Mouse (Mus musculus): ENCODE measurements at regions not wholly inside any gene's neighbourhood (a gene's known extent, or its start where the extent isn't known, plus 50 kb on each side); places are given as distances from the start of the nearest gene placed in this dataset.

DNA sequence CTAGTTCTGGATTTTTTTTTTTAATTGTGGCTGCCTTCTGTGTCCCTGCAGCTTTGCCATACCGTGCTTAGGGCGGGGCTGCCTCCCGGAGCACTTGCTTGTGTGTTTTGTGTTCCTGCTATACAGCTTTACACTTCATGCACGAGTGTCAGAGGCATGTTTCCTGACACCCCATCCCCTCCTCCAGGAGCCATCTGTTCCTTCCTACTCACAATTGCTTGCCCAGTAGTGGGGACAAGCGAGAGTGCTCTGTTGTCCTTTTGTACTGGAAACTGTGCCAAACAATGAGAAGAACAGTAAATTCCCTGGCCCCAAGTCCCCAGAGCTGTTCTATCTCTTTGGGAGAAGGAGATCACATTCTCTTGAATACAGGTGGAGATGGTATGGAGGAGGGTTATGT lies 53.5 kb downstream of the Csf2 start:
- TF ChIP-seq CTCF (IDR thresholded peaks at IDR 0.05) (no peak), EP300 (IDR thresholded peaks at IDR 0.05) (no peak)
- Histone ChIP-seq H3K9me3 (ENCODE audit: low read length) (no peaks in the 10 kb centered on the region), H3K27me3 (replicated peaks; ENCODE audit: insufficient read depth, low read length) (no peaks in the 10 kb centered on the region), H3K36me3 (ENCODE audit: insufficient read depth, low read length) (no peaks in the 10 kb centered on the region), H3K27ac (ENCODE audit: low read length) (no peak overlapping the region), H3K4me3 (ENCODE audit: low read depth, low read length) (no peak overlapping the region), H3K4me1 (ENCODE audit: insufficient read depth, low read depth, low read length) (no peaks in the 10 kb centered on the region), H3K4me2 (replicated peaks; ENCODE audit: low read depth, low read length) (no peak overlapping the region), H3K9ac (replicated peaks; ENCODE audit: low read depth) (no peak overlapping the region)
- ATAC-seq (no peak), DNase-seq (ENCODE audit: low spot score) (no peak)
- 35% methylated on average over 5 of the region's 5 CpGs for WGBS

DNA sequence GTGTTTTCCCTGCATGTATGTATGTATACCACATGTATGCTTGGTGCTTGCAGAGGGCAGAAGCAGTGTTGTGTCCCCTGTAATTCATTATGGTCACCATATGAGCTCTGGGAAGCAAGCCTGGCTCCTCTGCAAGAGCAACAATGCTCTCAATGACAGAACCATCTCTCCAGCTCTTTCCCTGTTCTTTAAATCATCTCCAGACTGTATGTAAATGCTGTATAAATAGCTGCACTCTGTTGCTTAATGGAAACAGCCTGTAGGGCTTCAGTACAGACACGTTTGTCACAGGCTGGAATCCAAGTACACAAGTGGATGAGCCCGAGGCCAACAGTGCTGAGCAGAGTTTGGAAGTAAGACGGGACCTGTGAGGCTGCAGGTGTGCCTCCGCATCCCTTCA lies 54.7 kb downstream of the Csf2 start:
- Histone ChIP-seq H3K4me2 (replicated peaks; ENCODE audit: low read depth, low read length) (no peak overlapping the region), H3K27me3 (replicated peaks; ENCODE audit: insufficient read depth, low read length) (no peaks in the 10 kb centered on the region), H3K9me3 (ENCODE audit: low read length) (no peaks in the 10 kb centered on the region), H3K27ac (ENCODE audit: low read length) (no peak overlapping the region), H3K4me1 (ENCODE audit: insufficient read depth, low read depth, low read length) (no peaks in the 10 kb centered on the region), H3K9ac (replicated peaks; ENCODE audit: low read depth) (no peak overlapping the region), H3K36me3 (ENCODE audit: insufficient read depth, low read length) (no peaks in the 10 kb centered on the region), H3K4me3 (ENCODE audit: low read depth, low read length) (no peak overlapping the region)
- ATAC-seq, result no peak
- TF ChIP-seq CTCF (IDR thresholded peaks at IDR 0.05) (no peak), EP300 (IDR thresholded peaks at IDR 0.05) (no peak)
- DNase-seq (ENCODE audit: low spot score), result no peak
- 64% methylated on average over 4 of the region's 4 CpGs for WGBS

DNA sequence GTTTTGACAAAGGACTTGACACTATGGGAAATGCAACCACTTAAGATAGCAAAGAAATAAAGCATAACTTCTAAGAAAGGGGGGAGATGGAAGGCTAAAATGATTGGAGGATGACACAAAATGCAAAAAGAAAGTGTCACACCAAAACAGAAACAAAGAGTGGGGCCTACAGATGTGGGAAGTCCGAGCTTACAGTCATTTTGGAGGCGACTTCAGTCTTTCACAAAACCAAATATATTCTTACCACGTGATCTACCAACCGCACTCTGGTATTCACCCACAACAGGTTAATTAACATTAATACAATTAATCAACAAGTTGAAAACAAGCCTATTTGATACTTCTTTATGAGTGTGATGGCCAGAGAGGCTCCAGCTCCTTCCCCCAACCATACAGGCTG lies 57.2 kb downstream of the Csf2 start:
- no peaks in the 10 kb centered on the region for H3K9me3 ChIP-seq (ENCODE audit: low read length)
- no peak overlapping the region for H3K4me3 ChIP-seq (ENCODE audit: low read depth, low read length)
- whole genome bisulfite sequencing, result 88% methylated on average over 4 of the region's 4 CpGs
- no peak overlapping the region for H3K9ac ChIP-seq (replicated peaks; ENCODE audit: low read depth)
- H3K4me1 ChIP-seq (ENCODE audit: insufficient read depth, low read depth, low read length), result no peaks in the 10 kb centered on the region
- no peak for TF ChIP-seq CTCF (IDR thresholded peaks at IDR 0.05)
- TF ChIP-seq EP300 (IDR thresholded peaks at IDR 0.05), result no peak
- no peak overlapping the region for H3K4me2 ChIP-seq (replicated peaks; ENCODE audit: low read depth, low read length)
- ATAC-seq (no peak), DNase-seq (ENCODE audit: low spot score) (no peak)
- no peak overlapping the region for H3K27ac ChIP-seq (ENCODE audit: low read length)
- no peaks in the 10 kb centered on the region for H3K27me3 ChIP-seq (replicated peaks; ENCODE audit: insufficient read depth, low read length)
- H3K36me3 ChIP-seq (ENCODE audit: insufficient read depth, low read length), result no peaks in the 10 kb centered on the region

DNA sequence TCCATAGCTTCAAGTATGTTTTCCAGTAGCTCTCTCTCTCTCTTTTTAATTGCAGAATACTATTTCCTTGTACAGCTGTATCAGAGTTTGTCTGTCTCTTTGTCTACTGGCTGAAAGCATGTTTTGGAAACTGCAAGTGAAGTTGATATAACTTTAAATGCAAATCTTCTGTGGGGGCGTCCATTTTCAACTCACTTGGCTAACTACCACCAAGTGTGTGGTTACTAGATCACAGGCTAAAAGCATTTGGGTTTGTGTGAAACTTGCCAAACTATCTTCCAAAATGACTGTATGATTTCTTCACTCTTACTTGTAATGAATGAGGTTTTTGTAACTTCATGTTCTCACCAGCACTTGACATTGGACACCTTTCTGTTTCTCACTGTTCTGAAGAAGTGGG lies 61.6 kb downstream of the Csf2 start:
- H3K36me3 ChIP-seq (ENCODE audit: insufficient read depth, low read length), result no peaks in the 10 kb centered on the region
- no peak overlapping the region for H3K4me2 ChIP-seq (replicated peaks; ENCODE audit: low read depth, low read length)
- TF ChIP-seq CTCF (IDR thresholded peaks at IDR 0.05) (no peak), EP300 (IDR thresholded peaks at IDR 0.05) (no peak)
- ATAC-seq, result no peak
- H3K9ac ChIP-seq (replicated peaks; ENCODE audit: low read depth), result no peak overlapping the region
- no peaks in the 10 kb centered on the region for H3K9me3 ChIP-seq (ENCODE audit: low read length)
- no peak overlapping the region for H3K27ac ChIP-seq (ENCODE audit: low read length)
- H3K4me3 ChIP-seq (ENCODE audit: low read depth, low read length), result no peak overlapping the region
- 71% methylated on average over 1 of the region's 1 CpGs for WGBS
- no peaks in the 10 kb centered on the region for H3K4me1 ChIP-seq (ENCODE audit: insufficient read depth, low read depth, low read length)
- no peaks in the 10 kb centered on the region for H3K27me3 ChIP-seq (replicated peaks; ENCODE audit: insufficient read depth, low read length)
- no peak for DNase-seq (ENCODE audit: low spot score)

DNA sequence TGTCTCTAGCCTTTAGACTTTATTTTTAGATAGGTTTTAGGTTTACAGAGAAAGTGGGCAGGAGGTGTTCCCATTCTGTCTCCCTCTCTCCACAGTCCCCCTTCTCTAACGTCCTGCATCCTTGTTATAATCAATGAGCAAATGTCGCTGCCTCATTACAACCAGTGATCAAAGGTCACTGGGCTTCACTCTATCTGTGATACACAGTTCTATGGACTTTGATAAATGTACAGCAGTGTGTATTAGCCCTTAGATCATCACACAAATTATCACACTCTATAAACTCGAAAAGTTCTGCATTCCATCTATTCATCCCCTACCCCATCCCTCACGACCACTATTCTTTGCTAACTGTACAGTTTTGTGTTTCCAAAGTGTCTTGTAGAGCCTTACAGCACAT lies 62.1 kb downstream of the Csf2 start:
- DNase-seq (ENCODE audit: low spot score) (no peak), ATAC-seq (no peak)
- 62% methylated on average over 4 of the region's 4 CpGs for WGBS
- no peaks in the 10 kb centered on the region for H3K9me3 ChIP-seq (ENCODE audit: low read length)
- H3K4me2 ChIP-seq (replicated peaks; ENCODE audit: low read depth, low read length), result no peak overlapping the region
- H3K27ac ChIP-seq (ENCODE audit: low read length), result no peak overlapping the region
- no peaks in the 10 kb centered on the region for H3K4me1 ChIP-seq (ENCODE audit: insufficient read depth, low read depth, low read length)
- no peak overlapping the region for H3K4me3 ChIP-seq (ENCODE audit: low read depth, low read length)
- no peak for TF ChIP-seq EP300 (IDR thresholded peaks at IDR 0.05)
- no peak for TF ChIP-seq CTCF (IDR thresholded peaks at IDR 0.05)
- H3K36me3 ChIP-seq (ENCODE audit: insufficient read depth, low read length), result no peaks in the 10 kb centered on the region
- no peak overlapping the region for H3K9ac ChIP-seq (replicated peaks; ENCODE audit: low read depth)
- H3K27me3 ChIP-seq (replicated peaks; ENCODE audit: insufficient read depth, low read length), result no peaks in the 10 kb centered on the region

DNA sequence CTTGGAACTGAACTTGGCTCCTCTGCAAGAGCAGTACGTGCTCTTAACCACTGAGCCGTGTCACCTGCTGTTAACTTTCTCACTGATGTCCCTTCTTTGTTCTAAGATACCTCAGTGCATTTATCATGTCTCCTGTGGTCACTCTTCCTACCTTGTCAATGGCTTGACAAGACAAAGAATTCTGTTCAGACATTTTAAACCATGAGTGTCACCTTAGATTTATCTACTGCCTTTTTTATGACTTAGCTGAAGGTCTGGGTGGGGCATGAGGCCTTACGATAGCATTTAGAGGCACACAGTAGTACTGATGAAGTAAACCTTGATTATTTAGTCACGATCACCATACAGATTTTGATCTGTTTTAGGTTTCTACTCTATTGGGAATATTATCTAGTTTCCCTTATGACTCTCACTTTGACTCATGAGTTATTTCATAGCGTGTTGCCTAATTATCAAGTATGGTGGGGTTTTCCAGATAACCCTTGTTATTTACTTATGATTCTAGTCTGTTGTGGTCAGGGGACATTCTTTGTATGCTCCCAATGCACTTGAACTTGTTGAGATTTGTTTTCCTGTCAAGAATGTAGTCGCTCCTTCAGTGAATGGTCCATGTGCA lies 63.6 kb downstream of the Csf2 start:
- 87% methylated on average over 6 of the region's 6 CpGs for WGBS
- H3K27me3 ChIP-seq (replicated peaks; ENCODE audit: insufficient read depth, low read length), result no peaks in the 10 kb centered on the region
- H3K4me2 ChIP-seq (replicated peaks; ENCODE audit: low read depth, low read length), result no peak overlapping the region
- no peak overlapping the region for H3K9ac ChIP-seq (replicated peaks; ENCODE audit: low read depth)
- TF ChIP-seq EP300 (IDR thresholded peaks at IDR 0.05) (no peak), CTCF (IDR thresholded peaks at IDR 0.05) (no peak)
- H3K4me1 ChIP-seq (ENCODE audit: insufficient read depth, low read depth, low read length), result no peaks in the 10 kb centered on the region
- H3K27ac ChIP-seq (ENCODE audit: low read length), result no peak overlapping the region
- no peak overlapping the region for H3K4me3 ChIP-seq (ENCODE audit: low read depth, low read length)
- no peaks in the 10 kb centered on the region for H3K9me3 ChIP-seq (ENCODE audit: low read length)
- no peak for ATAC-seq
- H3K36me3 ChIP-seq (ENCODE audit: insufficient read depth, low read length), result no peaks in the 10 kb centered on the region
- DNase-seq (ENCODE audit: low spot score), result no peak

All from lung, postnatal 0 days (tissue).